Mouse (Mus musculus): ENCODE results near the gene Cypt12. TPM values are rescaled to one million over a fixed set of nuclear protein-coding genes. Genes with fewer than 3 reads are reported as not detected.

Gene Cypt12
- not detected for total RNA-seq (2022)

DNA sequence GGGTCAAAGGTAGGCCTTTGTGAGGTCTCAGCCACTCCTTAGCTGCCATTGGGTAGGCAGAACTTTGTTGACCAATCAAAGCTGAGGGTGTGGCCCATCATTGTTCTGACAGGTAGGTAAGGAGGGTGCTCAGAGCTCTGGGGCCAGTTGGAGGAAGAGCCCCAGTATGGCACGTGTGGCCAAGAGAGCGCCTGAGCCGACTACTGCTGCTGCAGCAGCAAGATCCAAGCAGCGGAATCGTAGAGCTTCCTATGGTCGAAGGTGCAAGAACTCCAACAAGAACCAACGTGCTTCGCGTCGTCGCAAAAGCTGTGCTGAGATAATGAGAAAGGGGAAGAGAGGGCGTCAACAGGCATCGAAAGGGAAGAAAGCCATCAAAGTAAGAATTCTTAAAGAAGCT, at the start of gene Cypt12:
Cypt12 (plus strand) TSS at position 112 of the 400 bp plus-strand sequence.
- DNase-seq (ENCODE audit: low spot score): no peak

DNA sequence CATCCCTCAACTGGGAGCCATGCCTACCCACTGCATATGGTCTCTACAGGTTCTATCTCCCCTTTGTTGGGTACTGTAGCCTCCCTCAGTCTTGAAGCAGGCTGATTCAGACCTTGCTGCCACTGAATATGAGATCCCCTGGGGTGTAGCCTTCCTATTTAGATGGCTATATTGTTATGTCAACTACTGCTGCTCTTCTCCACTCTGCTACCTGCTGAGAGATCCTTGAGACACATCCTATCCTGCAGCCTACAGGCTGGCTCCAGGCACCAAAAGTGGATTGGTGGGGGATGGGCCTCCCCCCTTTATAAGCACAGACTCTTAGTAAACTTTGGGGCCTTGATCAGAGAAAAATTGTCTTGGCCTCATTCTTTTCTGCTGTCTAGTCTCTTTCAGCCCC, 34.4 kb upstream of the Cypt12 start:
- no peak for DNase-seq (ENCODE audit: low spot score)

DNA sequence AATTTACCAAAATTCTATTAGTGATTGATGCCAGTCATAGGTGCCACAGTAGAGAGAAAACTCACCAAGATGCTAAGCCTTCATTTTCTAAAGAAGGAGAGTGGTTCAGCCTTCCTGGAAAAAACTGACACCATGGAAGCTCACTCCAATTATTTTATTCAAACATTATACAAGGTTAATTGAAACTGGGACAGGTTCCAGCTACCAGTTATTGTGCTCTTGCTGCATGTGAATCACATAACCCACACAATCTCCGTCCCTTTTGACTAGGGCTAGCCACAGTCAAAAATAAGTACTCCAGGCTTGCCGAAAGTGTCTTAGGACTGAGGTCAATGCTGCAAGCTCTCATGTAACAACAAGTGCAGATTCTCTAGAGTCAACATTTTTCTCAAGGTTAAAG, 8.0 kb upstream of the Cypt12 start:
- no peak for DNase-seq (ENCODE audit: low spot score)

Data from heart, adult 8-10 months (tissue).